Mouse (Mus musculus) cerebellum, postnatal 10 days (tissue): ENCODE results near the gene Cachd1.

Experiments
- DNase-seq, 2 experiments: peaks; one replicate each; pipeline ENCODE4 v3.0.0; 2021; ENCODE audit warnings: mixed read lengths in 2 of 2

The Cachd1 gene

DNA sequence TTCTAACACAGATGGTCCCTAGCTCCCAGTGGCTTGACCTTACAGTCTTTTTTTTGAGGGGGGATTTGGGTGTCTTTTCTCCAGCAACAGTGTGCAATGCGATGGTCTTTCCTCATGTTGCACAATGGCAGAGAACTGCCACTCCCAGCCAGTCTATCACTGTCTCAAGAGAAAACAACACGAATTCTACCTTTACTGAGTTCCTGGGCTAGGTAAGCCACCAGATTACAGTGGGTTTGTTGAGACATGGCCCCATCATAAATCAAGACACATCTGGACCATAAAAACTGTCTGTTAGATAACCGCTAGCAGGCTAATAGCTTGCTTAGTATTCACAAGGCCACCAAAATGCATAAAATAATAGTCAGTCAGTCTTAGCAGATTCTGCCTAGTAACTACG lies 147.8 kb downstream of the Cachd1 start:
- no peak for DNase-seq

DNA sequence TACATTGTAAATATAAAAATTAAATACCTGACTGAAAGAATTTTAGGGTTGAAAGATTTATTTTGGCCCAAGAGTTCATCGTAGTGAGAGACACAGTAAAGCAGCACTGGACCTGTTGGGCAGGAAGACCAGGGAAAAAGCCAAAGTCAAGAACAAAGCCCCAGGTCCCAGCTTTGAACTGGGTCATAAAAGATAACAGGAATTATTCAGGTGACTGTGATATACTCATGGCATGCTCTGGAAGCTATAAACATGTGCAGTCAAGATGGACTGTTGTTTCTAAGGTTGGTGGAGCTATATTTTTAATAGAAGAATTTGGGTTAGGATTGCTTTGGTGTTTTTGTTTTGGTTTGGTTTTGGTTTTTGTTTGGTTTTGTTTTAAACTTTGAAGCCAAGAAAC lies 148.7 kb downstream of the Cachd1 start:
- no peak for DNase-seq

DNA sequence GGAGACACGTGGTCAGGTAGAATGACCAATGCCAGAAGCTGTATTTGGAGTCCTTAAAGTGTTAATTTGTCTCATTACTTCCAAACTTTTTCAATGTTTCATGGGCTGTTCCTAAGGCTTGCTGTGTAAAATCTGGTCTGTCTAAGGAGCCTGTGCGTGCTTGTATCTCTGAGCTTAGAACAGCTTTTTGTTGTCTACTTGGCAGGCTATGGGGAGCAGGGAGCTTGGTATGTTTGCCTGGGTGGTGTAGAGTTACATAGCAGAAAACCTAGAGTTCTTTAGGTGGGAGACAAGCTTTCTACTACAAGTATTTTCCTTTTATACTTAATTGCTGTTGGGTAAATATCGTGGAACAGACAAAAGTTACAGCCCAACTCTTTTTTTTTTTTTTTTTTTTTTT lies 150.1 kb downstream of the Cachd1 start:
- DNase-seq: no peak

DNA sequence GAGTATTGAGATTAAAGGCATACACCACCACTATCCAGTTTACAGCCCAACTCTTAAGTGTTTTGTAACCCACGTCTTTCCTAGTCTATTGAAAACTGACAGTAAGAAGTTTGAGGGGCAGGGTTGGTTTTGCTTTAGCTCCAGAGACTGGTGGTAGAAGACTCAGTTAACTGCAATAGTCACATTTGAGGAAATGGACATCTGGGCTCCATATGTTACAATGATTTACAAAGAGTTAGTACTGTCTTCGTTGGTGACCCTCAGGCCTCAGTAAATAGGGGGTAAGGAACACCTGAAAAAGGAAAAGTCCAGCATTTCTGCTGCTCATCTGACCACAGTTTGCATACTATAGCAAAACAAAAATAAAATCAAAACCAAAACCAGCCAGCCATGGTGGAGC lies 150.6 kb downstream of the Cachd1 start:
- DNase-seq: no peak

DNA sequence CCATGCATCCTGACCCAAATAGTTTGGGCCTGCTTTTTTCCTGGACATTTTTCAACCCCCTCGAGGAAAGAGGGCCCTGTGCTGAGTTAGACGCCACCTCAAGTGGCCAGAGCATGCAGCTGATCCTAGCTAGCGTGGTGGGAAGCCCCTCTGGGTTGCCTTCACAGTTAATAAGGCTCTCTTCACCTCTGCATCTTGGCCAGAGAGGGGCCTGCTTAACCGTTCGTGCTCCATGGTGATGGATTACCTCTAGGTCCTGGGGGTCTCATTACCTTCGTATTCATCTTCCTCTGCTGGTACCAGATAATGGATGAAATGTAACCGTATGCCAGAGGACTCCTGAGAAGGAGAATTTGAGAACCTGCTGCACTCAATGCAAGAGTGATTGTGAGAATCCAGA lies 167.2 kb downstream of the Cachd1 start:
- no peak for DNase-seq

DNA sequence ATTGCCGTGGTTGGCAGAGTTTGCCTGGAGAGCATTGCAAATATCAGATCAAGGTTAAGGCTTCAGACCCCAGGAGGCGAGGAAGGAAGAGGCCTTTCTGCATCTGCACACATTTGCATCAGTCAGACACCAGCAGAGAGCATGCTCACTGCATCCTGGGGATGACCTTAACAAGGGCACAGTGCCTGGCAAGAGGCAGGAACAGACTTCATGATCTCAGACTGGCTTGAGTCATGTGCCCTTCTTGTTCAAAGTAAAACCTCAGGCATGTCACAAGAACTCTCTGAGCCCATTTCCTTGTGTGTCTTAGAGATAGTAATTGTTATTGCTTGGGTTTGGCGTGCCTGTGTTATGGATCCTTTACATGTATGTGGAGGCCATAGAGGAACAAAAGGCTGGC lies 167.8 kb downstream of the Cachd1 start:
- no peak for DNase-seq

DNA sequence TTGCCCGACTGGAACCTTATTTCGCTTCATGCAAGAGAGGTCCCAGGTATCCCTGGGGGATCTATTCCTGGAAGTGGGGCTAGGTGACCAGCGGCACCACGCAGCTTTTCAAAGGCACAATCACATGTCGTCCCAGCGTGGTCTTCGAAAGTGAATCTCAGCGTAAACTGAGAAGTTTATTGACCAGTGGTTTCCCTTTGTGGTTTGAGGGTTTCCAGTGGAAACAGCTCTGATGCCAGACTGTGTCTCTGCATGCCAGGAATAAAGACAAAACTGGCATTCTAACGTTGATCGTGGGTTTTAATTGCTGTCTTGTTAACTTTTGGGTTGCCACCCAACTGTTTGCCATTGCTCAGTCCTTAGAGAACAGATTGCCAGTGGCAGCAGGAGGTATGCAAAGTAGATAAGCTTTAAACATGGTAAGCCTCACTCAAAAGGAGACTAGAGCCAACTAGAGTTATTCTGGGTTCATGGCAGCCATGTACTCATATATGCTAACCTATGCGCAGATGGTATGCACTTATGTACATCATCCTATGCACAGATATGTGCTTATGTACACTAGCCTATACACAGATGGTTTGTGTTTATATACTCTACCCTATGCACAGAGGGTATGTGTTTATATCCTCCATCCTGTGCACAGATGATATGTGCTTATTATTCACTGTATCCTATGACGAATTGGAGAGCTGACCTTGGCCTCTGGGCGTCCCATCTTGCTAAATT lies 168.9 kb downstream of the Cachd1 start:
- peak in 1 of 2 experiments; percentile 24 for DNase-seq

DNA sequence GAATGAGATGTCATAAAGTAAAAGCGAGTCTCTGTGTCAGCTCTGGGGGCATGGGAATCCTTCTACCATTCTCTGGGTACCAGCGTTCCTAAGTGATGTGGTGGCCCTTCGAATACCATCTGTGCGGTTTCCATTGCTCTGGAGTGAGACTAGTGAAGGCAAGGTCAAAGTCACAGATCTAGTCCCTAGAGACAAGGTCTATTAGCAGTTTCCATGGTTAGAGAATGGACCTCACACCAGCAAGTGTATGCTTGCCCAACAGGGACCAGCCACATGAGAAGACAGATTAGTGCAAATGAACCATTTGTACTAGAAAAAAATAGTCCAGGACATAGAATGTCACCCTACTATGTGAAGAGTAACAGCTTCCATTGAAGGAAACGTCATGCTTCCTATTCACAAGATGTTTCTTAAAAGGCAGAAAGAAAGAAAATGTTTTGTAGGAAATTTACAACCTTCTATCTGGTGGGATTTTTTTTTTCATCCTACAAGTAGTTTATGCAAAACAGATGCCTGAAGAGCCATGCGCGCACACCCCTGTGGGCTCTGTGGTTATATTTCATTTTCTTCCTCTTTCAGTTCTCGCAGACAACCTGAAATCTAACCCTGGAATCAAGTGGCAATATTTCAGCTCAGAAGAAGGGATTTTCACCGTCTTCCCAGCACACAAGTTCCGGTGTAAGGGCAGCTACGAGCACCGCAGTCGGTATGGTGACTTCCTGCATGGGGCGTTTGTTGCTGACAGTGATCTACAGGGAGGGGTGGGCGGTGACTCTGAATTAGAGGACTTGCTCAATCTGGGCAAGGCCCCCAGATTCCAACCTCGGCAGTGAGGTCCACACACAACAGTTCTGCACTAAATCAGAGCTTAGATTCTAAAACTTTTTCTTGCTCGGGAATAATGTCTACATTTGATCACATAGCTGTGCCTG lies 172.3 kb downstream of the Cachd1 start:
- DNase-seq: no peak

DNA sequence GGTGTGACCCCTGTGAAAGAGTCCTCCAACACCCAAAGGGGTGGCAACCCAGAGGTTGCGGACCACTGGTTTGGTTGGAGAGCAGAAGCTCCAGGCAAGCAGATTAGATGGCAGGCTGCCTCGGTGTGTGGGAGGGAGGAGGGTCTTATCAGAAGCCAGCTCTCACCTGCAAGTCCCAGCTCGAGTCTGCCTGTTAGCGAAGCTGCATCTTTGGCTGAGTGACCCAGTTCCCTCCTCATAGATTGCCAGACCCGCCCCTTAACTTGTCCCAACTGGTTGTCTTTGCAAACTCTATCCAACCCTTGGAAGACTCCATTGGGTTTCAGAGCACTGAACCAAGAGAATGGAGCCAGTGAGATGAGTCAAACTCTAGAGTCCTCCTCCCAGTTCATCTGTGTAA lies 173.8 kb downstream of the Cachd1 start:
- DNase-seq: no peak

DNA sequence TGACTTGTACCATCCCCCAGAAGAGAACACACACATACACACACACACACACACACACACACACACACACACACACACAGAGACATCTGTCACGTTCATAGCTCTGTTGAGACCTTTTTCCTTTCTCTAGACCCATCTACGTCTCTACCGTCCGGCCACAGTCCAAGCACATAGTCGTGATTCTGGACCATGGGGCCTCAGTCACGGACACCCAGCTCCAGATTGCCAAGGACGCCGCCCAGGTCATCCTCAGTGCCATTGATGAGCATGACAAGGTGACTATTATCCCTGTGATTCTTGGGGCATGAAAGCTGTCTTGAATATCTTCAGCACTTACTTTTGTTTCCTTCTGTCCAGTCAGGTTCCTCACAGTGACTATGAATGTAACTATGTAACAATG lies 175.4 kb downstream of the Cachd1 start:
- DNase-seq: no peak

DNA sequence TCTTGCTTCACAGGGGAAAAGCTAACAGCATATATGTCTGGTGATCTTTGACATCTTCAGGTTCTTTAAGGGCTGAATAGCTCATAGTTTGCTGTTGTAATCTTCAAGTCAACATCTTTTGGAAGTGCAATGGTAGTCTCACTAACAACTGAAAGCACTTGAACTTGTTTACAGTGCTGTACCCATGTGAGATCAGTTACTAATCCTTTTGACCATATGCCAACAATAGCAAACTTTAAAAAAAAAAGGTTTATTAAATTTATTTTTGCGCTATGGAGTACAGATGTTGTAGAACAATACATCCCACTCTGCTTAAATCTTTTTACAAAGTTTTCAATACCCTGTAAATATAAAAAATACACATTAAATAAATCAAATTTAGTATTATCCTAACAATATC lies 186.9 kb downstream of the Cachd1 start:
- DNase-seq: no peak

DNA sequence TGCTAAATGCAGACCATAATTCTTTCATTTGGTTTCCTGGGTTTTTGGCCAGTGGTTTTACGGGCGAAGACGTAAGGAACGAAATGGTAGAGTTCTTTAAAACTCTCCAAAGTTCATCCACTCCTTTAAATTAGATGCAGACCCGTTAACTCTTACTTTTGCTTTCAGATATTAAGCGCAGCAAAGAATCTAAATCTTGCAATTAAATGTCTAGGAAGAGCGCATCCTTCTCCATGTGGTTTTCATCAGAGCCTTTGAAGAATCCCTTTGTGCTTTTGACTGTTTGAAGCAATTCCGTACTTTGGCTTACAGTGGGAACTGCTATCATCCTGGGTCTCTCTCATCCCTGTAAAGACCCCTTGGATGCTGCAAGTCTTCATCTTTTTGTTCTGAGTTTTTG lies 187.3 kb downstream of the Cachd1 start:
- no peak for DNase-seq

DNA sequence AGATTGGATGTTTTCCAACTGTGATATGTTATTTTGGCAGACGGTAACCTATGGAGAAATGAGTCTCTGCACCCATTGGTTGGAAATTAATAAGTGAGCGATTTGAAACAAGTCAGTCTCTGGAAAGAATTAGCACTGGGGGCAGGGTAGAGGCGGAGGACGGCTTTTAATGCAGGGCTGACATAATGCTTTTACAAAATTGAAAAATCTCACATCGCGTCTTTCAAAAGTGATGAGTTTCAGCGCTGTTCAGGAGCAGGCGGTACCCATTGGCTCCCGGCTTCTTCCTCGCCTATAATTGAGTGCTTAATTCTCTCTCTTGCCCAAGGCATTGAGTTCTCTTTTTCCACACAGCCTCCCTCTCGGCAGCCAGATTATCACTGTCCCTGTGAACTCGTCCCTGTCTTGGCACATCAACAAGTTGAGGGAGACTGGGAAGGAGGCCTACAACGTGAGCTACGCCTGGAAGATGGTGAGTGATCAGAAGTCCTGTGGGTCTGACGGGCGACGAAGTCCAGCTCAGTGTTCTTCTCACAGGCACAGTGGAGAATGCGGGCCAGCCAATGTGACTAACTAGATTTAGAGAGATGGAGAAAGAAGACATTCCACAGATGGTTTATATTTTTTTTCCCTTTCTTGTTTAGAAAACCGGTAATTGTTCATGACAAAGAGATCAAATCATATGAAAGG lies 191.4 kb downstream of the Cachd1 start:
- peak in 1 of 2 experiments; percentile 31 for DNase-seq

DNA sequence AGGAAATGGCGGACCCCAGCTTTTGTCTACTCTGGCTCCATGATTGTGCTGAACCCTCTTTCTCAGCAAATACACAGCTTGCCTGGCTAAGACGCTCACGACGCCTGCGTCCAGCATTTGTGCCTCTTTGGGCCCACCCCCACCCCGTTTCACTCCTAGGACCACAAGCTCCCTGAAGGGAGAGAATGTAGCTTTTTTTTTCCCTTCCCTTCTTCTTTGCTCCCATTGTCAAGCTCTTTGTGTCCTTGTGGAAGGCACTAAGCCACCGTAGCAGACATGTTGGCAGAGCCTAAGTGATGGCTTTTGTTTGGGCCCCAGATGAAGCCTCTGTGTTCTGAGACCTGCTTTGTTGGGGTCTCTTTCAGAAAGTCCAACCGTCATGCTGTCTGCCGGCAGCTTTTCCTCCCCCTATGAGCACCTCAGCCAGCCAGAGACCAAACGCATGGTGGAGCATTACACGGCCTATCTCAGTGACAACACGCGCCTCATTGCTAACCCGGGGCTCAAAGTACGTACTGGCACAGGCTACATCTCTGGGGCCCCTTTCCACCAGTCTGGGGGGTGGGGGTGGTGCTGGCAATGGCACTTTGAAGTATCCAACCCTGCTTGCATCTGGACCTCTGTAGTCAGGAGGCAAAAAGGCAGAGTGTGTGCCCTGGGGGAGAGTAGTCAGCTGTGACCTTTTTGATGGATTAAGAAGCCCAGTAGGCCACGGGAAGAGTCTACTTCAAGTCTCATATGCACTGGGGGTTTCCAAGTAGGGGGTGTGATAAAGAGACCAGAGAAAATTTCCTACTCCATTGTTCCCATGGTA lies 197.4 kb downstream of the Cachd1 start:
- DNase-seq: peak; percentile 21 to 53

DNA sequence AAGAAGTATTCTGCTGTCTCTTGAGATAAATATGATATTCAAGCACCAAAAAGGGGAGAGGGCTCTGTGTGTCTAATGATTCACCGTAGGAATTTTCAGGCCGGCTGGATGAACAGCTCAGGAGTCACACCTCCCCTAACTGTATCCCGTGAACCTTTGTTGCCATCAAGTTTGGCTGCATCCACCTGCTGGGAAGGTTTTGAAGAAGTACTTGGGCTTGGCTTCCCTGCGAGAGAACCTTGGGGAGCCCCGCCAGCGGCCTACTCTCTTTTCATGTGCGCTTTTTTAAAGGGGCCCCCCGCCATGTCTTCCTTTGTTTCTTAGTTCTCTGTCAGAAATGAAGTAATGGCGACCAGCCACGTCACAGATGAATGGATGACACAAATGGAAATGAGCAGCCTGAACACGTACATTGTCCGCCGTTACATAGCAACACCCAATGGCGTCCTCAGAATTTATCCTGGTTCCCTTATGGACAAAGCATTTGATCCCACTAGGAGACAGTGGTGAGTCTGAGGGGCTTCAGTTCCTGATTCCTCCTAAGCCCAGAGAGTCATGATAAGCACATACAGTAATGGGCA lies 198.1 kb downstream of the Cachd1 start:
- peak in 1 of 2 experiments; percentile 30 for DNase-seq

DNA sequence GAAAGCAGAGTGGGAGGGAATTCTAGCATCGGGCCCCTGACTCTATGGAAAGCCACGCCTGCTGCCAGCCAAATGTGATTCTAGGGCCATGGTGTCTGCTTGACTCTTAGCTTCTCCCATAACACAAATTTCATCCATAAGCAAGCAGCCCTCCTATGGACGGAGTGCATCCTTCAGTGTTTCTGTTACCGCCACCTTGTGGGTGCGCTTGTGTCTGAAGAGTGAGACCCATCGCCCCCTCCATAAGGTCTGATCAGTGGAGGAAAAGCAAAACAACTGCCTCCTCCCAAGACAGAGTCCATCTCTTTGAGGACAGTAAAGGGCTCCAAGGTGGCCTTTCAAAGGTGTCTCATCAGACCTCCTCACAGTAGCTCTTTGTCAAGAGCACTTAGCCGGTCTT lies 201.0 kb downstream of the Cachd1 start:
- peak; percentile 23 to 46 for DNase-seq

DNA sequence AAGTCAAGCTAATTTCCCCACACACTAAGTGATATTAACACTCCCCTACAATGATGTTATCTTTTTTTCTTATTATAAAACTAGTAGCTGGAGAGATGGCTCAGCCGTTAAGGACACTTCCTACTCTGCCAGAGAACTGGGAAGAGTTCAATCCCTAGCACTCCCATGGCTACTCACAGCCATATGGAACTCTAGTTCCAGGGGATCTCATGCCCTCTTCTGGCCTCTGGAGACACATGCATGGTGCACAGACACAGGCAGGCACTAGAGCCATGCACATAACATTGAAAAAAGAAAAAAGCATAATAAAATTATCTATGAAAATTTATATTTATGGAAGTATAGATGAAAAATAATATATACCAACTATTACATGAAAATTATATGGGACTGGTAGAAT lies 210.7 kb downstream of the Cachd1 start:
- DNase-seq: no peak

DNA sequence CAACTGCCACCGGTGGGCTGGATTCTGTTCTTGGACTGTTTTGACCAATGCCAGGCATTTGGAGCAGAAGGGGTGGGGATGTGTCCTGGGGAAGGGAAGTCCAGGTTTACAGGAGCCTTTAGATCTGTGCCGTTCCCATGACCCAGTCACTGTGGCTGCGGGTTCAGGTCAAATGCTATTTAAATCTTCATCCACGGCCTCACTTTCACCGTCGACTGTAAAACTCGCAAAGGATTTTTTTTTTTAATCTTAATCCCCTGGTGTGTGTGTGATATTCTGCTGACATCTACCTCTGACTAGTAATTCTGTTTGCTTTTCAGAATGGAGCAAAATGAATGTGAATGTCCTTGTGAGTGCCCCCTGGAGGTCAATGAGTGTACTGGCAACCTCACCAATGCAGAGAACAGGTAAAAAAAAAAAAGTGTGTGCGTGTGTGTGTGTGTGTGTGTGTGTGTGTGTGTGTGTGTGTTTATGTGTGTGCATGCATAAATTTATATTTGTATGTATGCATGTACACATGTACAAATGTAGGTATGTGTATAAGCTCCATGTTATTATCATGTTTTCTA lies 211.8 kb downstream of the Cachd1 start:
- peak; percentile 58 to 73 for DNase-seq

DNA sequence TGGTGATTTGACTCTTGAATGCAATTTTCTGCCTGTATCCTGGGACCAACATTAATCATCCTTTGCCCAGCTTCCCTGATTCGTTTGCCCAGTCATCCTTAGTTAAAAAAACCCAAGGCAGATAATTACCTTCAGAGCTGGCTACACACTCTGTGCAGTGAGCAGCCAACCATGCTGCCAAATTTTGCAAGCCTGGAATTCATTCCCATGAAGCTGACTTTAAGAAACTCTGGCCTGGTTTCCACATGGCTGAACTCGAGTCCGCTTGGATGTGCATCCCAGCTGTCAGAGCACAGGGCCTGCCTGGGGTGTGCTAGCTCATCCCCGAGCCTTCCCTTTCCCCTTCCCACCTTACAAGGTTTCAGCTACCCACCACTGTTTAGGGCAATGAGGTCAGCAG lies 214.5 kb downstream of the Cachd1 start:
- DNase-seq: peak; percentile 68 to 80

DNA sequence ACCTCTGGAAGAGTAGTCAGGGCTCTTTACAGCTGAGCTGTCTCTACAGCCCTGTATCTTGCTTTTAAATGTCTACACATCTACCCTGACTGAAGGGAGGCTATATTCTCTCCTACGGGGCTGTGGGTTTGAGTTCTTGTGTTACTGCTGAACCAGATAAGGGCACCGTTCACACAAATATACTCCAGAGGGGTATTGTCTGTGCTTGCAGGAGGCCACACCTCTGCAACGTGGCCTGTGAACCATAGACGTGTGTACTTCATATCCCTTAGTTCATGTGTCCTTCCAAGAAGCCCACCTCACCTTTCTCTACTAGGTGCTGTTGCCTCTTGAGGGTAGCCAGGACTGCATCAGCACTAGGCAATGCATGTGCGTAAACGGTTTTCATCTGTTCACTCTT lies 215.6 kb downstream of the Cachd1 start:
- DNase-seq: no peak

DNA sequence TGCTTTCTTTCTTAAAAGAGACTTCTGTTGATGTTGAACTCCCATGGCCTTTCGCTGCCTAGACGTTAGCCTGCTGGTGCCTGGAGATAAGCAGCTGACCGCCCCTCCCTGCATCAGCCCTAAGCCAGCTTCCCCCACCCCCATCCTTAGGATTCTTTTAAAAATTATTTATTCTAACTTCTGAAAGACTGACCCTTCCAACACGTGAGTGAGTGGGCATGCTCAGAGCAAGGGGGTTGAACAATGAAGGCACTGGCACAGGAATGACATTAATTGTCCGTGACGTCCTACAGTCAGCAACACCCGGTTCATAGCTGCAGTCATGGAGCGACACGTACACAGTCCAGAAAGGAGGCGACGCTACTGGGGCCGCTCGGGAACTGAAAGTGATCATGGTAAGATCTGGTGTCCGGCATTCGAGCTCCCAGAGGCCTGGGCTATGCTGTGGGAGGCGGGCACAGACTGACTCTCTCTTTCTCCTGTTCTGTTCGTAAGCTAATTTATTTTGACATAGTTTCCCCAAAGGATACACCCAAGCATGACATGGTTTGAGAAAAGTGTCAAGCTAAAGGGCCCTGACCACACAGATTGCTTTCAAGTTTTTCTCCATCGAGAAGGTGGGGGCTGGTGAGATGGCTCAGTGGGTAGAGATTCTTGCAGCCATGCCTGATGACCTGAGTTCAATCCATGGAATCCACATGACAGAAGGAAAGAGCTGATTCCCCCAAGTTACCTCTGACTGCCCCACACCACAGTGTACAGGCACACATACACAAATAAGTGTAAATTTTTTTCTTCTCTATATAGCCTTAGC lies 218.2 kb downstream of the Cachd1 start:
- DNase-seq: peak in 1 of 2 experiments; percentile 34
